Mouse (Mus musculus) cerebellum, adult 9-11 months (tissue): ENCODE data around the gene Tpst1.

Source experiments
- DNase-seq: peaks from one replicate; pipeline ENCODE4 v3.0.0; 2022

Gene Tpst1

GRCm38 (mm10) chr5:130096754-130097153 lies 23.6 kb downstream of the Tpst1 start:
- DNase-seq = no peak

- DNase-seq = no peak
Observed at GRCm38 (mm10) chr5:130097837-130098236, 24.7 kb downstream of the Tpst1 start.

GRCm38 (mm10) chr5:130101724-130102123 lies 28.6 kb downstream of the Tpst1 start:
- DNase-seq = no peak

- no peak for DNase-seq
Observed at GRCm38 (mm10) chr5:130109348-130109747, 36.2 kb downstream of the Tpst1 start.

GRCm38 (mm10) chr5:130110632-130111464 lies 37.7 kb downstream of the Tpst1 start:
- no peak for DNase-seq

GRCm38 (mm10) chr5:130112653-130113052 lies 39.5 kb downstream of the Tpst1 start:
- DNase-seq = no peak

GRCm38 (mm10) chr5:130116116-130116515 lies 43.0 kb downstream of the Tpst1 start:
- no peak for DNase-seq

- DNase-seq = no peak
Observed at GRCm38 (mm10) chr5:130116857-130117256, 43.7 kb downstream of the Tpst1 start.

GRCm38 (mm10) chr5:130117932-130118331 lies 44.8 kb downstream of the Tpst1 start:
- no peak for DNase-seq

GRCm38 (mm10) chr5:130119236-130119635 lies 46.1 kb downstream of the Tpst1 start:
- DNase-seq = no peak

GRCm38 (mm10) chr5:130120070-130120736 lies 47.1 kb downstream of the Tpst1 start:
- DNase-seq = no peak

- DNase-seq = no peak
Observed at GRCm38 (mm10) chr5:130120904-130121303, 47.8 kb downstream of the Tpst1 start.

- DNase-seq = no peak
Observed at GRCm38 (mm10) chr5:130122355-130122754, 49.2 kb downstream of the Tpst1 start.

- no peak for DNase-seq
Observed at GRCm38 (mm10) chr5:130124271-130124670, 51.1 kb downstream of the Tpst1 start.

- no peak for DNase-seq
Observed at GRCm38 (mm10) chr5:130128686-130129523, 55.8 kb downstream of the Tpst1 start.

- no peak for DNase-seq
Observed at GRCm38 (mm10) chr5:130129524-130129793, 56.3 kb downstream of the Tpst1 start.

GRCm38 (mm10) chr5:130136597-130136996 lies 63.5 kb downstream of the Tpst1 start:
- DNase-seq = no peak

- DNase-seq = peak; percentile 69
Observed at GRCm38 (mm10) chr5:130139393-130139792, 66.3 kb downstream of the Tpst1 start.

- no peak for DNase-seq
Observed at GRCm38 (mm10) chr5:130141138-130141537, 68.0 kb downstream of the Tpst1 start.

GRCm38 (mm10) chr5:130142041-130142440 lies 68.9 kb downstream of the Tpst1 start:
- no peak for DNase-seq

GRCm38 (mm10) chr5:130143101-130143500 lies 70.0 kb downstream of the Tpst1 start:
- no peak for DNase-seq

GRCm38 (mm10) chr5:130143977-130144333 lies 70.8 kb downstream of the Tpst1 start:
- DNase-seq = peak; percentile 89
